Mouse (Mus musculus) G1E-ER4 (cell line): ENCODE measurements around the gene Fbxo31. TPM values are rescaled to one million over a fixed set of nuclear protein-coding genes. Genes with fewer than 3 reads are reported as not detected.

ENCODE experiments used
- GATA1 ChIP-seq: IDR thresholded peaks from one replicate; pipeline ENCODE4 v1.8.0; 2012; ENCODE audit warnings: low read length, inconsistent platforms
- polyA plus RNA-seq: library from polyadenylated mRNA; stranded (reverse); fragments of >175 nt; gene quantifications from 2 replicates; pipeline ENCODE4 v1.2.3, GENCODE M21; 2012

Gene Fbxo31
- polyA plus RNA-seq, 1 experiment, result 36.6 TPM

DNA sequence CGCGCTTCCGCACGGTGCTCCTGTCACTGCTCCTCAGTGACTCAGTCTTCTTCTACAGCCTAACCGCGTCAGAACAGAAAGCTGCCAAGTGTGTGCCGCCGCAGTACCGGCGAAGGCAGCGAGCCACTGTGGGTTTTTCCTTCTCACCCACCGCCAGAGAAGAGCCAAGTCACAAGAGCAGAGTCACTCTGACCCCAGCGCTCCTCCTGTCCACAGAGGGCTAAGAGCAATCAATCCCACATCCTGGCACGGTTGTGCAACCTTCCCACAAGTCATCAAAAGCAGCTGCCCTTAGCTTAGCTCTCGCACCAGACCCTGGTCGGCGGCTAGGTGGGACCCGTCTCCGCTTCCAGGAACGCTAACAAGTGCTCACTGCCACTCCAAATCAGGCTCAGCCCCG is 8.3 kb downstream of the Fbxo31 start:
- no peak for TF ChIP-seq GATA1

GRCm38 (mm10) chr8:121568321-121568720 is 10.3 kb downstream of the Fbxo31 start:
- no peak for TF ChIP-seq GATA1

DNA sequence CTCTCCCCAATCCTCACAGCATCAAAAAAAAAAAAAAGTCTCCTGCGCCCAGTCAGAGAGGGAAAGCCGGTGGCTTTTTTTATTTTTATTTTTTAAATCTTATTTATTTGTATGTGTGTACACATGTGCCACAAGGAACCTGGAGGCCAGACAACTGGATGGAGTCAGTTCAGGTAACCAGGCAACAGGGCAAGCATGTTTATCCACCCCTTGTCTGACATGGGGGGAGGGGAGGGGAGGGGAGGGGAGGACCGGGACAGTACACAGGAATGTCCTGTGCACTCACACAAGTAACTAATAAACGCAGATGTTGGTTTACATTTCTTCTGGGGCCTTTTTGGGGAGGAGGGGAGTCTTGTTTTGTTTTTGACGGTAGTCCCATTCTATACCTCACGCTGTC is 14.9 kb downstream of the Fbxo31 start:
- TF ChIP-seq GATA1, result no peak

- no peak for TF ChIP-seq GATA1
Observed at GRCm38 (mm10) chr8:121562941-121563351, 15.7 kb downstream of the Fbxo31 start.

DNA sequence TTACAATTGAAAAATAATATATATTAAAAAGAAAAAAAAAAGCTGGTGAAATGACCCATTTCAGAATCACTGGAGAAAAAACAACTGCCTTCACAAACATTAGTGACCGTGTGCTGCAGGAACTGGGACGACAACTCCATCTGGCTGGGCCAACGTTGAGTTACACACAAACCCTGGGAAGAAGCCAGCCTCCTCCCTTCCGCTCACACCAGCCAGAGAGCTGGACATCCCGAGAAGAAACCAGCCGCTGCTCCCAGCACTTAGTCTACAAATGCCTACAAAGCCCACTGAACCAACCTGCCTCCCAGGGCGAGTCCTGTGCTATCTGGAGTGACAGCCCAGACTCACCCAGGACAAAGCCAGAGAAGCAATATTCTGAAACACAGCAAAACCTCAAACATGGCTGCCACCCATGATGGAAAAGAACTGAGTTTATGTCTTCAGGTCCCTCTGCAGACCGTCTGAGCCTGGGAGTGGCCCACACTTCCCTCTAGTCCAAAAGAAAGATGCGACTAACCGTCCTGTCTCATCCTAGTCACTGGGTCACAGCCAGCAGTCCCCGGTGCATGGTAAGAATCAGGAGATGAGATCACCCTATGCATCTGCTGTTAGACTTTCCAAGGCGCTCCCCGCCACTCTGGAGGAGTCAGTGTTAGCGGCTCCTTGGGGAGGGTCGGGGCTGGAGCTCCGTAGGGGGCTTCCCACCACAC is 16.8 kb downstream of the Fbxo31 start:
- TF ChIP-seq GATA1, result no peak

- TF ChIP-seq GATA1, result no peak
Observed at GRCm38 (mm10) chr8:121560432-121561100, 18.0 kb downstream of the Fbxo31 start.

GRCm38 (mm10) chr8:121559801-121560200 is 18.8 kb downstream of the Fbxo31 start:
- TF ChIP-seq GATA1, result no peak

GRCm38 (mm10) chr8:121558538-121558937 is 20.1 kb downstream of the Fbxo31 start:
- TF ChIP-seq GATA1, result no peak

DNA sequence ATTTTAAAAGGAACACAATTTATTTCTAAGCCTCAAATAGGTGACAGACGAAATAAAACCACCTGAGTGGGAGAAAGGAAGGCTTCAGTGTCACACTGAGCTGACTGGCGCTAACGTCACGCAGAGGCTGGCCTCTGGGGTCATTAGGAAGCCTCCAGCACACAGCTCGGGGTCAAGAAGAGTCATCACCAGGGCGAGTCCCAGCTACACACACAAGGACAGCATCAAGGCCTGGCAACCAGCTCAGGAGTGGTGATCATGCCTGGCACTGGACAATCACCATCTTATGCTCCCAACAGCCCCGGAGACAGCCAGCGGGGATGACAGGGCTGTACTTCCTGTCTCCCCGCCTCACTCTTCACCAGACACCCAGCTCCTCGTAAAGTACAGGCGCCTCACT is 20.9 kb downstream of the Fbxo31 start:
- TF ChIP-seq GATA1, result no peak

GRCm38 (mm10) chr8:121553831-121554475 is 24.7 kb downstream of the Fbxo31 start:
- no peak for TF ChIP-seq GATA1

DNA sequence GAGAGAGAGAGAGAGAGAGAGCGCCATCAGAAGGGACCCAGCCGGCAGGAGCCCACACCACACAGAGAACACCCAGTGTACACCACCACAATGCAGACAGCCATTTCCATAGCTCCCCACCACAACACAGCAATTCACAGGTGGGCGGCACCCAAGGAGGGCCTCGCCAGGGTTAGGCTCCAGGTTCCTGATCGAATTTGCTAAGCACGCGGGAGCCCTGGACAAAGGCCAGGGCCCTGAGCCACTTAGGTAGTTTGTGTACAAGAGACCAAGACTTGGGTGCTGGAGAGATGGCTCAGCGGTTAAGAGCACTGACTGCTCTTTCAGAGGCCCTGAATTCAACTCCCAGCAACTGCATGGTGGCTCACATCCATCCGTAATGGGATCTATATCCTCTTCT is 26.1 kb downstream of the Fbxo31 start:
- no peak for TF ChIP-seq GATA1

GRCm38 (mm10) chr8:121551065-121551985 is 27.3 kb downstream of the Fbxo31 start:
- TF ChIP-seq GATA1, result no peak

- TF ChIP-seq GATA1, result no peak
Observed at GRCm38 (mm10) chr8:121550056-121550455, 28.6 kb downstream of the Fbxo31 start.

DNA sequence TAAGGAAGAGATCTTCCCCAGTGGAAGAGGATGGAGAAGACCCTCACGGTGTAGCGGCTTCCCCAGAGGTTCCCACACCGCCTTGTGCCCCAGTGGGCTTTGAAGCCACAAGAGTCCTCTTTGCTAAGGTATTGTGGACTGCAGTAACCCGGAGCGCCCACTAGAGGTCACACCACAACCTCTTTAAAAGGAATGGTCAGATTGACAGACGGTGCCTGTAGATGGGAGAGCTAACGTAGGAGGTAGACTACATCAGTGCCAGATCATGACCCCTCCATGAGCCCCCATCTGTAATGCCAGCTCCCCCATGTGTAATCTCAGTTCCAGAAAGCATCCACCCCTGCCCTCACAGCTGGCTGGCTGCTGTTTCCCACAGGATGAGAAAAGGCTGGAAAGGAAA is 31.5 kb downstream of the Fbxo31 start:
- no peak for TF ChIP-seq GATA1

DNA sequence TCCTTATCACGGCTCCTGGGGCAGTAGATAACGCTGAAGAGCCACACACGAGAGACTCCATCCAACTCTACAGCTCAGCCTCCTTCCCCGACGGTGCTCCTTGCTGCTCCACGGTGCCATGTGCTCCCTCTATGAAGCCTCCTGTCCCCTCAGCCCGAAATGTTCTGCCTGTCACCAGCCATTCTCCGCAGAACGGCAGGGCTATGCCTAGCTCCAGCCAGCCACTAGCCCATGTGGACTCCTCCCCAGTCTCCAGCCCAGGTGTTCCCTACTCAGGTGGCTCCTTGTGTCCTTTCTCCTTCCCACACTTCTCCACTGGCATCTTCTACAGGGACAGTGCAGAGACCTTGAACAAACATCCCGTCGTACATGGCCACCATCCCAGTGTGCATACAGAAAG is 33.7 kb downstream of the Fbxo31 start:
- TF ChIP-seq GATA1, result no peak

GRCm38 (mm10) chr8:121544276-121544785 is 34.3 kb downstream of the Fbxo31 start, which contains the start of gene 1700018B08Rik:
Gene 1700018B08Rik (minus strand): TSS chr8:121544320.
- TF ChIP-seq GATA1, result no peak
